Mouse (Mus musculus) stomach, postnatal 0 days (tissue): ENCODE measurements around the gene Dnah10.

Source experiments
- CTCF ChIP-seq: IDR thresholded peaks from 2 replicates; pipeline ENCODE4 v1.5.1; 2016; ENCODE audit warnings: antibody characterized with exemption, low read depth, mild to moderate bottlenecking, moderate library complexity
- EP300 ChIP-seq: optimal IDR thresholded peaks from 2 replicates; pipeline ENCODE3; 2016; ENCODE audit warnings: antibody characterized with exemption

GRCm38 (mm10) chr5:124733961-124734360 is 9.1 kb downstream of the Dnah10 start:
- TF ChIP-seq CTCF (no peak), EP300 (no peak)
